Mouse (Mus musculus) kidney, adult 9 months (tissue): ENCODE data around the gene Atp6v0b.
A peak's percentile ranks its signal among the peaks of the same experiment; 100 is the strongest.

Source experiments
- DNase-seq: peaks from one replicate; pipeline ENCODE4 v3.0.0; 2022

Atp6v0b gene

DNA sequence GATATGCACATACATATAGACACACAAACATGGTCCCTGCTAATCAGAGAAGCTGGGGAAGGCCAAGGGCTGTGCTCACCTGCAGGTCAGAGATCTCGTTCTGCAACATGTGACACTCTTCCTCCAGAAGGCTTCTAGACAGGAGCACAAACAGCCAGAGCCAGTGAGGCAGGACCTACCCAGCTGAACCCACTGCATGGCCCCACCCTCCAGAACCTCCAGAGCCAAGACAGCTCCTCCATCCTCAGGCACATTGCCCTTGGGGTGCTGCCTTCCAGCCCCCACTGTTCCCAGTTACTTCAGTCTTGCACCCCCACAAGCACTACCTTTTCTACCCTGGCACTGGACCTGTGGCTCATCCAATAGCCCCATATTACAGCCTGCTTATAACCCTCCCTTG lies 16.7 kb downstream of the Atp6v0b start:
- no peak for DNase-seq

DNA sequence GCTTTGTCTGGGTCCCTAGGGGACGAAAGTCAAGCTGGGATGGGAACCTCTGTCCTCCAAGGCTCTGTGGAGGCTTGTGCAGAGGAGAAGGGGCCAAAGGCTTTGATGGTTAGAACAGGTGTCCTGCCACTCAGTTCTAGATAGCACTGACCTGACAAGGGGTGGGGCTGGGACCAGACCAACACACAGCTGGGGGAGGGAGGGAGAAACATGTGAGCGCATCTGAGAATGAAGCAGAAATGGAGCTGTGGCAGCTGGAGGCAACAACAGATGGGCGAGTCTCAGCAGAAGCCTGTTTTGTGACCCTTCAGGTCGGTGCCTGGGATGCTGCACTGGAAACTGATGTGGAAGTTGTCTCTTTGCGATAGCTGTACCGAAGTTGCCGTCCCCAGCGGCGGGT lies 17.8 kb downstream of the Atp6v0b start:
- DNase-seq = no peak

DNA sequence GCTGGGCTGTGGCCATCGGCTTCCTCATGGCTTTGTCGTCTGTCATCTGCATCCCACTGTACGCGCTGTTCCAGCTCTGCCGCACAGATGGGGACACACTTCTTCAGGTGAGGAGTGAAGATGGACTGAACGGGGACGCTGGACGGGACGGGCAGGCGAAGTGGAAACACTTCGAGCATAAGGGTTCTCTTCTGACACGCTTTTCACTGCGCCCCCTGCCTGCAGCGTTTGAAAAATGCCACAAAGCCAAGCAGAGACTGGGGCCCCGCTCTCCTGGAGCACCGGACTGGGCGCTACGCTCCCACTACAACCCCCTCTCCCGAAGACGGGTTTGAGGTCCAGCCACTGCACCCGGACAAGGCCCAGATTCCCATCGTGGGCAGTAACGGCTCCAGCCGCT lies 19.3 kb downstream of the Atp6v0b start:
- peak; percentile 57 for DNase-seq

DNA sequence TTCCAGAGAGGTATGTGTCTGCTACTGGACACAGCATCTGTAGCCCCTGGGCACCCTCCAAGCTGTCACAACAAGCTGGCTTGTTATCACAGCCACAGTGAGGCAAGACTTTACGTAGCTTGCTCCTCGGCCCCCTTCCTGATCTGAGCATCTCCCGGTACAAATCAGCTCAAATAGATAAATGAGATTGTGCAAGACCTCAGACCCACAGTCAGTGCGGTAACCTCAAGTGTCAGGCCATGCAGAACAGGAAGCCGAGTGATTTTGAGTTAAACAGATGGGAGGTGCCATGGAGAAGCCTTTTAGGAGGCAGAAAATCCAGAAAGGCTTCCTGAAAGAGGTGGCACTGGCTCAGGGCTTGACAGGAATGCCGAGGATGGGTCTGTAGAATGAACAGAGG lies 20.1 kb downstream of the Atp6v0b start:
- DNase-seq = no peak

DNA sequence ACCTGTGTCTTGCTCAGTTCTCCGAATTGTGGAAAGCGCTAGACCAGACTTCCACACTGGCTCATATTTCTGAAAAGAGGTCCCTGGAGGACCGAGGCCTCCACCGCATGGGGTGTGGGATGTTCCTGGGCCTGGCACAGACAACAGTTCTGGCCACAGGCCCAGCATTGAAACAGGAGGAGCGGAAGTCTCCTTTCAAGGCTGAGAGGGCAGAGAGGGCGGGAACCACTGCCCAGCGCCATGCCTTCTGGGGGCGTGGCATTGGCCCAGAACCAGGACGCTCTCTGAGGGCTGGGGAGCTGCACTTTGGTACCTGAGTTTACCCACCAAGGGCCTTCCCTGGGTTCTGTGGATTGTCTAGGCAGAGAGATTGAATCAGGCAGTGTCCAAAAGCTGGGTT lies 21.1 kb downstream of the Atp6v0b start:
- DNase-seq = peak; percentile 93

DNA sequence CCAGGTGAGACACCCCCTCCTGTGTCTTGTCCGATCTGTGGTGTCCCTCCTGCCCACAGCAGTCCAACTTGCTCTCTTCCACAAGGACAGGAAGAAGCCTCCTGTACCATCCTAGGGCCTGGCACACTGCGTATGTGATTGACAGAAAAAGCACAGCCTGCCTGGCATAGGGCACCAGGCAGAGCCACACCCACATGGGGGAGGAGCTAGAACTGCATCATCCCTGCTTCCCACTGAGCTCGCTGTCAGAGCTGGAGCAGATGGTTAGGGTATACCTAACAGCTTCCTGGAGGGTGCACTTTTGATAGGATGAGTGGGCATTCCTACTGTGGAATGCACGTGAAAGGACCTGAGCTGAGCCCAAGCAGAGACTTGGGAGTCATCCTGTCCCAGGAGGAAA lies 24.3 kb downstream of the Atp6v0b start:
- peak; percentile 30 for DNase-seq

DNA sequence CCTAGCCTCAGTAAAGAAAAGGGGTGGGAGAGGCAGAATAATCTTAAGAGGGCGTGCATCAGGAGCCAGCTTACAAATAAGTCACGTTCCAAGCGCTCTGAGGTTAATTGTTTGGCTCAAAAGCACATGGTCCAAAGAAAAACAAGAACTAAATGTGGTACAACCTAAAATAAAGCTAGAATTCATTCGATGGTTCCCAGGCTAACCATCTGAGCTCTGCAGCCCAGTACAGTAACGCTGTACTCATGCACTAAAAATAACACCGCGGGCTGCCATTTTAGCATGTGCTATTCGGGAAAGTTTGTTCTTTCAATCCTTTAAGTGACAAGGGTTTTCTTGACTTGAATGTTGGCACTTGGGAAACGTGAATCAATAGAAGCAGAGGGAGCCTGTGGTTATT lies 26.6 kb downstream of the Atp6v0b start:
- no peak for DNase-seq

DNA sequence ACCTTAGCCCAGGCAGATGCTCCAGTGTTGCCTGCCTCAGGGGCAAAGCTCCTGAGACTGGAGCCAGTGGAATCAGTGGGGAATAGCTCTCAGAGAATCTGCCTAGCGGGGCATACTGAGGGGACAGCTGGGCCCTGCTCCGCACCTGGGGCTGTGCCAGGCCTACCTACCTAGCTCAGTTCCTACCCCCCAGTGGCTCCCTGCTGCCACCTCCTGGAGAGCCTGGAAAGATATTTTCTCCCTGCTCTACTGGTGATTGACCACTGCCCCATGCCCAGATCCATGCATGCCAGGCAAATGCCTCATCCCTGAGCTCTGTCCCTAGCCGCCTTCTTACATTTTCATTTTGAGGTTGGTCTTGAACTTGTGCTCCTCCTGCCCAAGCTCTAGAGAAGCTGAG lies 28.3 kb downstream of the Atp6v0b start:
- DNase-seq = peak; percentile 73

DNA sequence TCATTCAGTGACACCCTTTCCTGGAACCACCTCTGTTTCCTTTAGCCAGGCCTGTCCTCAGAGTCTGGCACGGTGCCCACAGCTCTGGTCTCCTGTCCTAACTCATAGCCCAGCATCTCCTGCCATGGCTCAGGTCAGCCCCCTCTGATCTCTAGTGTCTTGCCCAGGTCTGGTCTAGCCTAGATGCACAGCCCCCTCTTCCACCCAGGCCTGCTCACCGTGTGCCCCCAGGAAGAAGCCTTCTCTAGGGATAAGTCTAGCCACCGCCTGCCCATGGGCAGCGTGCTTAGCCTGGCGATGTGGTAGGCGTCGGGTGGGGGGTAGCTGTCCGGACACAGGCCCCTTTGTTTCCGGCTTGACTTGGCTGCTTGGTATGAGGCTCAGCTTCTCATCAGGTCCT lies 32.0 kb downstream of the Atp6v0b start:
- no peak for DNase-seq

DNA sequence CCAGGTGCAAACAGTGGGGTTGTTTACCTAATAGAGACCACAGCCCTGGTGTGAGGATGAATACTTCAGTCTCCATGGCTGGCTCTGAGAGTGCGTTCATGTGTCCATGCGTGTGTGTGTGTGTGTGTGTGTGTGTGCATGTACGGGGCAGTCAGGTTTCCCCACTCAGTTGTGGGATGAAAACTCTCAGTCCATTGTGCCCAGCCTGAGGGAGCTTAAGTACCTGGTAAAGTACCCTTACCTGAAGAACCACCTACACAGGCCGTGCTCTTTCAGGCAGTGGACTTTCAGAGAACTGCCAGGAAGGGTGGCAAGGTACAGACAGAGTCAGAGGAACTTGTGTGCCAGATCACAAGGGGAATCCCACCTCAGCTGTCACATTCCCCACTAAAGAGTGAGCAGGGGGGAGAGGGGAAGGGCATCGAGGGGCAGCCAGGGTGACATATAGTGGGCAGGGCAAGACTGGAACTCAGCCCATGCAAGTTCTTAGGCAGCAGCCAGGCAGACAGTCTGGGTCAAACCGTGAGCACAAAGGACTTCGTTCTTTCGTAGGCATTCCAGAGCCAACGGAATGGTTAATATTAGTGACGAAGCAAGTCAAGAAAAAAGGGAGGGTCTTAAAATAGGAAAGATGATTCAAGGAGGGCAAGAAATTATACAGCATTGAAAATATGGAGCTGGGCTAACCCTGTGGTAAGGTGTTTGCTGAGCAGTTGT lies 34.8 kb downstream of the Atp6v0b start:
- peak; percentile 58 for DNase-seq

DNA sequence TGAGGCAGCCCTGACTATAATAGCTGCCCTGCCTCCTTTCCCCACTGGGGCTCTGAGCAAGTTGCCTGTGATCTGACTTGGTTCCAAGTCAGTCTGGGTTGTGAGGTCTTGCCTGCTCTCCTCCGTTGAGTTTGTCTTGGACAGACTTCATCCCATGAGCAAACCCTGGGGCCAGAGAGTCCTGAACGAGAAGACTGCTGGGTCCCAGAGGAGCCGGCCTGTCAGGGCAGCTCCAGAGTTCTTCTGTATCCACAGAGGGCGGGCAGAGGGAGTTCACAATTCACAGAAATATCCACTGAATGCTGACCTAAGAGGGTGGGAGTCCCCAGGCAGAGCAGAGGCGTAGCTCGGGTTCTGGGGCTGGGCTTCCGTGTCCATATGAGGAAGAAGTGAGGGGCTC lies 36.3 kb downstream of the Atp6v0b start:
- DNase-seq = no peak

DNA sequence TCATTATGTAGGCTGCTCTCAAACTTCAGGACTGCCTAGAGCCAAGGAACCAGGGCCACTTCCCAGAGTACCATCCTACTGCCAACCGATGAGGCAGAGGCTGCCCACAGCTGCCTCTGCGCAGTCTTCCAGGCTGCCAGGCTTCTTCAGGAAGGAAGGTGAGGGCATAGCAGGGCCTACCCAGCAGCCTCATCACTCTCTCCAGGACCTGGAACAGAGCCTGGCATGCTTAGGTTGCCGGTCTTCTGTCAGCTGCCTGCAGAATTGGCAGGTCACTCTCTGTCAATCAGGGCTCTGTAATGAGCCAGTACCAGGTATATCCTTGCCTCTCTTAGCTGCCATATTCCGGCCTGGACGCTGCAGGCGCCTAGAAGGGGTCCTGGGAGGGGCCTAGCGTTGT lies 37.0 kb downstream of the Atp6v0b start:
- DNase-seq = no peak

DNA sequence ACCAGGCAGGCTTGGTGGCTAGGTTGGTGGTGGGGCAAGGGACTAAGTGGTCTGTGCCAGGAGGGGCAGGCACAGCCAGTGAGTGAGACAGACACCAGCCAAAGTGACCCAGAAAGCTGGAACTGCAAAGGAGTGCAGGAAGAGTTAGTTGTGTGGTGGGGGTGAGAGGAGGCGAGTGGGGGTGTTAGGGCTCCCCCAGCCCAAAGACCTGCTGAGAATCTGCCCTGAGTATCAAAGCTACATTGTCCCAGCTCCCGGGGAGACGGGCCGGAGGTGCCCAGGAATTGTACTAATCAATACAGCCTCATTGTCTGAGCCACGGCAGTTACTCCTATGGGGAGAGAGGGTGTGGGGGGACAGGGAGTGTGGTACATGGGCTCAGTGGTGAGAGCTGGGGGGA lies 37.6 kb downstream of the Atp6v0b start:
- DNase-seq = no peak

DNA sequence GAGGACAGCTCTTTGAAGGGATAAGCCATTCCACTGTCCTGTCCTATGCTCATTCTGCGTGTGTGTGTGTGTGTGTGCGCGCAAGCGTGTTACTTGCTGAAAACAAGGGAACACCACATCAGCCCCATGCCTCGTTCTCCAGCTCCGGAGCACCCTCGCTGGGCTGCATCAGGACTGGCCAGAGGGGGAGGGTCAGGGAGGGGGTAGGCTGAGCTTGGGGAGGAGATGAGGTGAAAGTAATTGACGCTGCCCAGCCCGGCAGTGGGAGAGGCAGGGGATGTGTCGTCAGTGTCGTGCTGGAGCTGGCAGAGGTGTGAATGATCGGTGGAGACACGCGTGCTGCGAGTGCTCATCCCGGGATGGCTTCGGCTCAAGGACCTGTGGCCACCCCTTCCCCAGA lies 38.1 kb downstream of the Atp6v0b start:
- DNase-seq = no peak

DNA sequence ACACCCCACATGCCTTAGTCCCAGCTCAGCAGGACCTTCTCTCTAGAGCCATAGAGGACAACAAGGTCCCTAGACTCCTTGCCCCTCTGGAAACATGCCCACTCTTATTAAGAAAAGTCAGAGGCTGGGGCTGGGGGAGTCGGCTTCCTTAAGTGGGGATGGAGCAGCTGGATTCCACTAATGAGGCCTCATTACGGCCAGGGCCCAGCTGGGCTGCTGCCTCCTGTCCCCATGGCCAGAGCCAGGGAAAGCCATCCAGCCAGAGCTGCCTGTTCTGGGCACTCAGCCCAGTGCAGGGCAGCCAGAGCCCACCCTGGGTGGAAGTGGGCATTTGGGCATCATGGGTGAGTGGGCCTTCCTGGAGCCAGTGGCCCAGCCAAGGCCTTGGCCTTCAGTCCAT lies 40.1 kb downstream of the Atp6v0b start:
- no peak for DNase-seq

DNA sequence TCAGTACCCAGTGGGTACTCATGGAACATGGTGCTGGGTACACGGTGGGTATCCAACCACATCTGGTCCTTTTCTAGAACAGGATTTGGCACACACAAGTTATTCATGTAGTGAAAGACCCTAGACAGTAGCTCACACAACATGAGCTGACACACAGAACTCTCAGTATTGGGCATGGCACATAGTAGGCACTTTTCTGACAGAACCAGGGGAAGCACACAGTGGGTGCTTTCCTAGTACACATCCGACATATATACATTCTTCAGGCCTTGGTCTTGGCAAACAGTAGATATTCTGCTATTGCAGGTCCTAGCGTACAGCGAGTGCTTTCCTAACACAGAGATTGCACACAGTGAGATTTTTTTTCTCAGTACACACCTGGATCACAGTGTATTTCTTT lies 40.9 kb downstream of the Atp6v0b start:
- DNase-seq = no peak

DNA sequence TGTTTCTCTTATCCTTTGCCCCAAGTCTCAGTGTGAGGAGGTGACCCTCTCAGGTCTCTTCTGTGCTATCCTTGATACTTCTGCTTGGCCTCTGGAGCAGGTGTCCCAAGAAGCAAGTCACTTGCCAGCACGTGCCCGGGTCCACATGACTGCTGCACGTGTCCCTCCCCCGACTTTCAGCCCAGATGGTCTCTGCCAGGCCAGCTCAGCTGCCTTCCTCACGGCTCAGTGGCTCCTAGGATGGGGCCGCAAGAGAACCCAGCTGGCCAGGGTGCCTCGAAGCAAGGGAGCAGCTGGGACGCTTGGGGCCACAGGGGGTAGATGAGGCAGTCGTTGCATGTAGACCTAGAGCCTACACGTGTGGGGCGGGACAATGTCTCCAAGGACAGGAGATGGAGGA lies 41.8 kb downstream of the Atp6v0b start:
- DNase-seq = no peak

DNA sequence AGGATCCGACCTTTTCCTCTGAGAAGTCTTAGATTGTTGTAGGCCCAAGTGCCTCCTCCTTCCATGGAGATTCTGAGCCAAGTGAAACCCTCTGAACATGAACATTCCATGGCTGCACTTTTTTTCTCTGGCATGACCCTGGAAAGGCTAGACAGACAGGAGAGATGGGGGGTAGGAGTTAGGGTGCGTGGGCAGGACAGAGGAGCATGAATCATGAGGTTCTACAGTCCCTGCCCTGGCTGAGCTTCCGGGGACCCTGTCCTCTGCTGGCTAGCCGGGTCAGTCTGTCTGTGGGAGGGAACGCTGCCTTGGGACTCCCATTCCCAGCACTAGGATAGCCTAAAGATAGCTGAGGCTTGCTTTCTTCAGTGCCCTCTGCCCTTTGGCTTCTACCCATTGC lies 42.7 kb downstream of the Atp6v0b start:
- DNase-seq = no peak

DNA sequence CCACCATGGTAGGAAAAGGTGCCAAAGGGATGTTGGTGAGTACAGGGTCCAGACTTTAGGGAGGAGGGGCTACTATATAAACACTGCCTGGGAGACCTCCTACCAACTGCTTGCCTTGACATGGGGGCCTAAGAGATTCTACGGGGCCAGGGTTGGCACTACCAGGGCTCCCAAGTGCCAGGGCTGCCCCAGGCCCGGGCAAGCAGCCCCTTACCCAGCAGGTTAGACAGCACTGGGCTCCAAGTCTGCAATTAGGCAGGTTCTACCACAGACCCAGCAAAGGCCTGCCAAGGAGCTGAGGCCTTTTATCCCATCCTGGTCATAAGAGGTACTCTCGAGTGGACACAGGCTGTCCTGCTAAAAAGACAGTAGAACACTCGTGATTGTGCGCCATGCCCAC lies 44.0 kb downstream of the Atp6v0b start:
- no peak for DNase-seq

DNA sequence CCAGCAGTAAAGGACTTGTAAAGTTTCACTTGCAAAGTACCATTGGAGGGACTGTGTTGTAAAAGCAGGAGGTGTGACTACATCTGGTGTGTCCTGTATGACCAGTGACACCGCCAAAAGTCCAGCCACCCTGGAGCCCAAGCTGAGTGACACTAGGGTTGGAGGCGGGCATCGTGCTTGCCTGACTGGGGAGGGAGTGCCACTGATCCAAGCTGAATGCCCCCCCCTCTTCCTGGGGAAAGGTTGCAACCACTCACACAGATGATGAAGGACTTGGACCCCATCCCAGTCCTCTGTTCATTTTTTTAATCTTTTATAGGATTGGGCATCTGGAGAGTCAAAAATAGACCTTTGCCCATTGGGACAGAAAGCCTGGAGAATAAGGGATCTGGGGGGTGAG lies 45.6 kb downstream of the Atp6v0b start:
- DNase-seq = peak; percentile 86

DNA sequence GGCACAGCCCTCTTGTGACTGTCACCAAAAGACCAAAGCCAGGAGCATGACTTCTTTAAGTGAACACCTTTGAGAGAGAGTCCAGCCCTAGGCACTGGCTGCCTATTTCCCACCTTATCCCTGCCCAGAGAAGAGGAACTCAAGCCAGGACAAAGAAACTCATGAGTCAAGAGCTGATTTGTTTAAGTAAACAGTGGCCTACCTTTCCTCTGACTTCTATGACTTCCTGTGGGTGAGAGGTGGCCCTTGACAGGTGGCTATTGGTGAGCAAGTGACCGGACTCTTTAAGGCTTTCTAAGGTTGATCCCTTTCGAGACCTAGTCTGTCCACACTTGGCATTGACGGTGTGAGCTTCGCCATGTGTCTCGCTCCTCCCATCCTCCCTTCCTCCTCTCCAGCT lies 46.3 kb downstream of the Atp6v0b start:
- DNase-seq = no peak

DNA sequence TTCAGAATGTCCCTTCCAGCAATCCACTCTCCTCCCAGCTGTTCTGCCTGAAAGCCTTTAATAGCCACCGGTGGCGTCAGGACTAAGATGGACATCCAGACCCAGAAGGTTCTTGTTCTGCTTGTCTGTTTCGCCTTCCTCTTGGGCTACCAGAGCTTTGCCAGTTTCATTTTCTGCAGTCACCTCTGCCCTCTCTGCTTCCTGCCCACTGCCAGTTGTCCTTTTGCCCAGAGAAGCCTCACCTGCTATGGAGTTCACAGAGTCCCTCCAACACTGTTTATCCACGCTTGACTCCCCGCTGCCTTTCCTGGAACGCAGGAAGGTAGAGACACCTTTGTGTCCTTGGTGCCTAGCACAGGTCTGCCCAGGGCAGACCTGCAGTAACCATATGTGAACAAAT lies 47.8 kb downstream of the Atp6v0b start:
- peak; percentile 90 for DNase-seq

DNA sequence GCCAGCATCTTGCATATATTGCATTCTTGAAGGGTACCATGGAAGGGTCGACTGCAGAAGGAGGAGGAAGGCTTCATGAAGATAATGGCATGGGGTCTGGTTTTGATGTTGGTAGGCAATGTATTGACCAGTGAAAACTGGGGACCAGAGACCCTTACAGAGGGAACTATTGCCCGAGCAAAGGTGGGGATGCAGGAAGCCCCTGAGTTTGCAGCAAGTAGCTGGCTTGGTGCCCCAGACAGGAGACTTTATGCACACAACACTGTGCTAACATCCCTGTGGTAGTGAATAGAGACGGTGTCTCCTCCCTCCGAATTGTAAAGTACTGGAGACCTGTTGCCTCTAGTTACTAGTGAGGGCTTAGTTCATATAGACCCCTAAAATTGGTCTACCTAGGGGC lies 49.9 kb downstream of the Atp6v0b start:
- no peak for DNase-seq

DNA sequence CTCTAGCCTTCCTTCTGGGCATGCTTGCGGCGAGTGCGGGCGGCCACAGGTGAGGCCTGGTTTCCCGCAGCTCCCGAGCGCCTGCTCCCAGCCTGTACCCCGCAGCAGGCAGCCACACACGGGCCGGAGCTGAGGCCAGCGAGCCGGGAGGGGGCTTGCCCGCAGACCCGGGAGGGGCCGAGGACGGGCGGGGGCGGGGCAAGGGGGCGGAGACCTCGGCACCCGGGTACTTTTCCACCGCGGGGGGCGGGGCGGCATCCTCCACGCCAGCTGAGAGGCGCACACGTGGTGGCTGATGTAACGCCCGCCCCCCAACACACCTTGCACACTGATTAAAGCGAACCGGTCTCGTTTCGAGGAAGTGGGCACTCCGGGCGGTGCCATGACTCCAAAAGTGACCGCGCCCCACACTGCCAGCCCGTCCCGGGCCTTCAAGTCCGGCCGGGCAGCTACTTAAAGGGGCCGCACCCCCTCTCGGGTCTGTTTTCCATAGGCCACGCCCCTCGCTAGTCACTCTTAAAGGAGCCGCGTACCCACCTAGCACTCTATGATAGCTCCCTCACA lies 50.8 kb downstream of the Atp6v0b start:
- peak; percentile 96 for DNase-seq

DNA sequence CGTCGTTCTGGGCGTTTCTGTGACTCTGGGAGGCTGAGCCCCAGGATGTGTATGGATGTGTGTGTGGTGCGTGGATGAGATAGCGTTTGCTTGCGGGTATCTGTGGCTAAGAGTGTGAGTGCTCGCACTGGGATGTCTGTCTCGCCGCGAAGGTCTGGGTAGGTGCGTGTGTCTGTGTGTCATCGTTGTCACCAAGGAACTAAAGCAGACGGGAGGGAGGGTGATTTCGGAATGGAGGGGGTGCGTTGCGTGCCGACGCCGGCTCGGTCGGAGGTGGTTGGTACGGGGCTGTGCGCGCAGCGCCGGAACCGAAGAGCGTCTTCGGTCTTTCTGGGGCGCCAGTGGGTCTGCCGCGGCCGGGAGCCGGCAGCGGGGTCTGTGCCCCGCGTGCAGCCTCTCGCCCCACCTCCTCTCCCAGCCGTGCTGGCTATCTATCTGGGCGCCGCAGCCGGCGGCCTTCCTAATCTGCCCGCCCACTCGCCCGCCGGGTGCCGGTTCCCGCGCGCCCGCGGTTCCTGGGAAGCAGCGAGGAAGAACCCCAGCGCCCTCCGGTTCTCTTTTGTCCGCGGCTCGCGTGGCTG lies 51.5 kb downstream of the Atp6v0b start:
- no peak for DNase-seq
